Mouse (Mus musculus) urinary bladder, postnatal 25 days (tissue): ENCODE results near the gene Rps16.
"Not testable (repeated sequence)": the region's sequence is repeated elsewhere in the genome, so short reads cannot be mapped to it uniquely, and the experiment has no call there.

Experiments
- DNase-seq: peaks from one replicate; pipeline ENCODE4 v3.0.0; 2022; ENCODE audit warnings: low spot score

Rps16 gene

GRCm38 (mm10) chr7:28373891-28374495 is 23.5 kb downstream of the Rps16 start:
- DNase-seq: no peak

- DNase-seq: no peak
Observed at GRCm38 (mm10) chr7:28374647-28375046, 24.2 kb downstream of the Rps16 start.

- peak; percentile 87 for DNase-seq
Observed at GRCm38 (mm10) chr7:28375176-28375921, 24.9 kb downstream of the Rps16 start.

- peak; percentile 81 for DNase-seq
Observed at GRCm38 (mm10) chr7:28376011-28376771, 25.7 kb downstream of the Rps16 start.

GRCm38 (mm10) chr7:28377190-28378065 is 27.0 kb downstream of the Rps16 start:
- no peak for DNase-seq

GRCm38 (mm10) chr7:28378066-28378690 is 27.7 kb downstream of the Rps16 start:
- peak; percentile 73 for DNase-seq

GRCm38 (mm10) chr7:28378769-28379651 is 28.6 kb downstream of the Rps16 start:
- DNase-seq: peak; percentile 99

GRCm38 (mm10) chr7:28380237-28381016 is 30.0 kb downstream of the Rps16 start, which contains the start of gene Zfp36:
Zfp36 (minus strand) TSS chr7:28380253.
- DNase-seq: no peak

- DNase-seq: peak; percentile 71
Observed at GRCm38 (mm10) chr7:28381017-28381790, 30.8 kb downstream of the Rps16 start.

GRCm38 (mm10) chr7:28381938-28382337 is 31.5 kb downstream of the Rps16 start:
- peak; percentile 74 for DNase-seq

GRCm38 (mm10) chr7:28382347-28382951 is 32.0 kb downstream of the Rps16 start:
- no peak for DNase-seq

- DNase-seq: no peak
Observed at GRCm38 (mm10) chr7:28382981-28383396, 32.5 kb downstream of the Rps16 start.

GRCm38 (mm10) chr7:28383606-28384005 is 33.2 kb downstream of the Rps16 start:
- no peak for DNase-seq

- DNase-seq: no peak
Observed at GRCm38 (mm10) chr7:28384162-28384561, 33.7 kb downstream of the Rps16 start.

GRCm38 (mm10) chr7:28385196-28385595 is 34.7 kb downstream of the Rps16 start:
- no peak for DNase-seq

- no peak for DNase-seq
Observed at GRCm38 (mm10) chr7:28386007-28386406, 35.6 kb downstream of the Rps16 start.

GRCm38 (mm10) chr7:28386462-28386861 is 36.0 kb downstream of the Rps16 start:
- peak; percentile 91 for DNase-seq

- not testable (repeated sequence) for DNase-seq
Observed at GRCm38 (mm10) chr7:28386877-28387276, 36.4 kb downstream of the Rps16 start.
